Mouse (Mus musculus) kidney, adult 2 months (tissue): ENCODE data around the gene Slc36a1.

Experiments
- CTCF ChIP-seq: fragments of 200-500 bp; conservative IDR thresholded peaks from 2 replicates; pipeline ENCODE4 v1.5.1; 2011; ENCODE audit warnings: low read depth, mild to moderate bottlenecking, control low read depth, low read length, moderate library complexity, mixed read lengths; ENCODE audit not compliant: insufficient read depth, insufficient read length
- POLR2A ChIP-seq: fragments of 200-500 bp; IDR thresholded peaks from one replicate; pipeline ENCODE4 v1.6.1; 2011; ENCODE audit warnings: low read depth, low read length, control low read depth

DNA sequence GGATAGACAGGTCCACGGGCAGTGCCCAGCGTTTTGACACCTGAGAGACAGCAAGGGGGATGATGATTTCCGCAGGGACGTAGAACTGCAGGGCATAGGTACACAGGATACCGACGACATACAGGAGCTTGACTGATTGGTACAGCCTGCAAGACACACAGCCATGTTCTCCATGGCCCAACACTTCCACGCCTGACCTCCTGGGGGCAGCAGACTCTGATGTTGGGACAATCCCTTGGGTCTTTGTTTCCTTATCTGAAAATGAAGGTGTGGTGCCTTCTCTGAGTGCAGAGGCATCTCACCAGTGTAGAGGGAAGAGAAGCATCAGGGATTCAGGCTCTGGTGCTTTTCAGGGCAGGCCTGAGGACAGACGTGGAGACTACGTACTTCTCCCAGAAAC lies 41.5 kb upstream of the Slc36a1 start:
- TF ChIP-seq POLR2A, result no peak
- TF ChIP-seq CTCF, result peak; percentile 80
